Mouse (Mus musculus) retina, embryonic 14.5 days (tissue): ENCODE results near the gene Rab40c.

Source experiments
- DNase-seq: peaks from one replicate; pipeline ENCODE4 v3.0.0-alpha.2; 2015; ENCODE audit warnings: low spot score

Rab40c gene

GRCm38 (mm10) chr17:25900193-25900592 lies 19.3 kb downstream of the Rab40c start:
- no peak for DNase-seq

- DNase-seq, result peak; percentile 70
Observed at GRCm38 (mm10) chr17:25895891-25896290, 23.6 kb downstream of the Rab40c start.

GRCm38 (mm10) chr17:25895415-25895814 lies 24.1 kb downstream of the Rab40c start:
- peak; percentile 49 for DNase-seq

GRCm38 (mm10) chr17:25893975-25894617 lies 25.4 kb downstream of the Rab40c start:
- peak; percentile 90 for DNase-seq

GRCm38 (mm10) chr17:25888837-25889236 lies 30.7 kb downstream of the Rab40c start:
- no peak for DNase-seq

- no peak for DNase-seq
Observed at GRCm38 (mm10) chr17:25887467-25887866, 32.1 kb downstream of the Rab40c start.

- no peak for DNase-seq
Observed at GRCm38 (mm10) chr17:25886806-25887205, 32.7 kb downstream of the Rab40c start.

GRCm38 (mm10) chr17:25885636-25886035 lies 33.9 kb downstream of the Rab40c start:
- DNase-seq, result peak; percentile 65

GRCm38 (mm10) chr17:25883824-25884223 lies 35.7 kb downstream of the Rab40c start:
- DNase-seq, result no peak

GRCm38 (mm10) chr17:25883268-25883667 lies 36.3 kb downstream of the Rab40c start:
- DNase-seq, result no peak

GRCm38 (mm10) chr17:25882306-25882705 lies 37.2 kb downstream of the Rab40c start:
- DNase-seq, result no peak

- no peak for DNase-seq
Observed at GRCm38 (mm10) chr17:25881691-25882090, 37.8 kb downstream of the Rab40c start.

- no peak for DNase-seq
Observed at GRCm38 (mm10) chr17:25880913-25881641, 38.5 kb downstream of the Rab40c start.

- DNase-seq, result no peak
Observed at GRCm38 (mm10) chr17:25880196-25880910, 39.2 kb downstream of the Rab40c start, which contains the start of gene Wfikkn1. Gene Wfikkn1, minus strand, starts transcription at chr17:25880858.

- no peak for DNase-seq
Observed at GRCm38 (mm10) chr17:25879750-25880149, 39.8 kb downstream of the Rab40c start.

GRCm38 (mm10) chr17:25879261-25879660 lies 40.3 kb downstream of the Rab40c start:
- peak; percentile 52 for DNase-seq

- no peak for DNase-seq
Observed at GRCm38 (mm10) chr17:25878611-25879180, 40.8 kb downstream of the Rab40c start.

GRCm38 (mm10) chr17:25877741-25878610 lies 41.6 kb downstream of the Rab40c start:
- DNase-seq, result no peak

- DNase-seq, result no peak
Observed at GRCm38 (mm10) chr17:25877025-25877424, 42.5 kb downstream of the Rab40c start.

- DNase-seq, result no peak
Observed at GRCm38 (mm10) chr17:25876347-25876915, 43.1 kb downstream of the Rab40c start.
